In genomic region chr19:55698892-55699291, GRCm38 (mm10) we compare ENCODE assay signal across 18 mouse cellular contexts.
"Had no signal": no experiment of that assay in that cellular context is flagged by ENCODE, and none has a peak within 500 bp of the region (broad histone marks: within the 10 kb centered on the region; RNA-seq: fewer than 3 reads in every experiment).

No protein-coding gene starts in this region.

- H3K27ac ChIP-seq: liver, embryonic 13.5 days; liver, embryonic 15.5 days; lung, embryonic 15.5 days; macrophage; midbrain, embryonic 12.5 days; neural tube, embryonic 12.5 days had no signal

- ATAC-seq: liver, postnatal 0 days; lung, postnatal 0 days had no signal

- DNase-seq: liver, embryonic 13.5 days; liver, postnatal 0 days; lung, adult 2 months; lung, postnatal 14 days; lung, postnatal 36 days; midbrain, embryonic 14.5 days; right cerebral cortex, postnatal 14 days; spleen, adult 18-20 months; thymus, adult 18-20 months; thymus, postnatal 14 days; thymus, postnatal 36 days had no signal

- H3K9ac ChIP-seq: liver, embryonic 13.5 days; liver, embryonic 15.5 days; liver, postnatal 0 days; lung, embryonic 15.5 days; midbrain, embryonic 12.5 days; neural tube, embryonic 12.5 days had no signal

- H3K4me3 ChIP-seq: liver, embryonic 13.5 days; liver, embryonic 15.5 days; lung, embryonic 15.5 days; megakaryocyte, embryonic 14.5 days; midbrain, embryonic 12.5 days; neural tube, embryonic 12.5 days had no signal

- H3K4me2 ChIP-seq: liver, embryonic 13.5 days; liver, embryonic 15.5 days; lung, embryonic 15.5 days; midbrain, embryonic 12.5 days; neural tube, embryonic 12.5 days had no signal

- H3K9me3 ChIP-seq: liver, embryonic 13.5 days; liver, embryonic 15.5 days; lung, embryonic 15.5 days; megakaryocyte, embryonic 14.5 days; midbrain, embryonic 12.5 days; neural tube, embryonic 12.5 days had no signal

- H3K36me3 ChIP-seq: liver, embryonic 13.5 days; liver, embryonic 15.5 days; lung, embryonic 15.5 days; midbrain, embryonic 12.5 days; neural tube, embryonic 12.5 days had no signal
